Mouse (Mus musculus) limb, embryonic 13.5 days (tissue): ENCODE results near the gene Snai3. TPM values are rescaled to one million over a fixed set of nuclear protein-coding genes. Genes with fewer than 3 reads are reported as not detected.

ENCODE experiments used
- ATAC-seq: fragments of 200-750 bp; cut with Nextera tagmentation; 2 replicates; pipeline ENCODE4 v1.8.0; 2017; ENCODE audit warnings: low read depth, moderate number of reproducible peaks, moderate TSS enrichment; ENCODE audit not compliant: low FRiP score
- H3K27ac ChIP-seq: fragments of 300-500 bp; sonication (generic); 2 replicates; pipeline ENCODE4 v1.5.1; 2015; ENCODE audit warnings: inconsistent platforms, mild to moderate bottlenecking, moderate library complexity
- H3K27me3 ChIP-seq: fragments of 300-500 bp; sonication (generic); 2 replicates; pipeline ENCODE4 v1.6.1; 2015; ENCODE audit warnings: mild to moderate bottlenecking, inconsistent platforms
- H3K36me3 ChIP-seq: fragments of 300-500 bp; sonication (generic); 2 replicates; pipeline ENCODE4 v1.6.1; 2015; ENCODE audit warnings: inconsistent platforms, mild to moderate bottlenecking, moderate library complexity
- H3K4me1 ChIP-seq: fragments of 300-500 bp; sonication (generic); 2 replicates; pipeline ENCODE4 v1.6.1; 2015; ENCODE audit warnings: inconsistent platforms
- H3K4me2 ChIP-seq: fragments of 300-500 bp; sonication (generic); replicated peaks from 2 replicates; pipeline ENCODE4 v1.6.1; 2015; ENCODE audit warnings: inconsistent platforms, mild to moderate bottlenecking, moderate library complexity
- H3K4me3 ChIP-seq: fragments of 300-500 bp; sonication (generic); 2 replicates; pipeline ENCODE4 v1.5.1; 2015; ENCODE audit warnings: moderate library complexity, mild to moderate bottlenecking, inconsistent platforms
- H3K9ac ChIP-seq: fragments of 300-500 bp; sonication (generic); 2 replicates; pipeline ENCODE4 v1.6.1; 2015; ENCODE audit warnings: mild to moderate bottlenecking, inconsistent platforms
- H3K9me3 ChIP-seq: fragments of 300-500 bp; sonication (generic); 2 replicates; pipeline ENCODE4 v1.6.1; 2016; ENCODE audit warnings: inconsistent platforms
- WGBS: fragments of 180-500 bp; shearing (Covaris S2); methylation state at CpG from one replicate; pipeline ENCODE4 v1.1.7; 2015; 5-methylcytosine and 5-hydroxymethylcytosine counted together
- polyA plus RNA-seq: library from polyadenylated mRNA; unstranded; fragments of >200 nt; fragmentation: Nextera tagmentation; extraction: Ambion mirVana; gene quantifications from 2 replicates; pipeline ENCODE4 v1.2.1, GENCODE M21; 2015

The Snai3 gene
- polyA plus RNA-seq, 1 experiment from 2014 or later: 0.97 TPM

GRCm38 (mm10) chr8:122452154-122452553 lies 8.4 kb downstream of the Snai3 start:
- no peak for ATAC-seq
- Histone ChIP-seq H3K9me3 (no peaks in the 10 kb centered on the region), H3K27ac (no peak overlapping the region), H3K36me3 (no peaks in the 10 kb centered on the region), H3K4me2 (no peak overlapping the region), H3K9ac (no peak overlapping the region), H3K4me1 (no peaks in the 10 kb centered on the region), H3K4me3 (no peak overlapping the region), H3K27me3 (peaks cover 11% of the 10 kb centered on the region)
- WGBS: 81% methylated on average over 10 of the region's 10 CpGs

GRCm38 (mm10) chr8:122451161-122451703 lies 9.3 kb downstream of the Snai3 start:
- peaks cover 4% of the 10 kb centered on the region for H3K27me3 ChIP-seq
- ATAC-seq: peak; percentile 34; the same call in 1 of the 2 replicates
- H3K9ac ChIP-seq: no peak overlapping the region
- 65% methylated on average over 7 of the region's 7 CpGs for WGBS
- H3K4me1 ChIP-seq: no peaks in the 10 kb centered on the region
- H3K36me3 ChIP-seq: no peaks in the 10 kb centered on the region
- no peak overlapping the region for H3K4me3 ChIP-seq
- no peak overlapping the region for H3K27ac ChIP-seq
- H3K9me3 ChIP-seq: no peaks in the 10 kb centered on the region
- H3K4me2 ChIP-seq: no peak overlapping the region

- no peaks in the 10 kb centered on the region for H3K27me3 ChIP-seq
- H3K36me3 ChIP-seq: no peaks in the 10 kb centered on the region
- H3K9me3 ChIP-seq: no peaks in the 10 kb centered on the region
- no peak for ATAC-seq
- no peak overlapping the region for H3K4me3 ChIP-seq
- H3K4me1 ChIP-seq: peaks cover 28% of the 10 kb centered on the region
- no peak overlapping the region for H3K27ac ChIP-seq
- no peak overlapping the region for H3K9ac ChIP-seq
- 53% methylated on average over 3 of the region's 3 CpGs for WGBS
- peak overlapping the region; percentile 96 for H3K4me2 ChIP-seq
These were observed 15.3 kb downstream of the Snai3 start for GRCm38 (mm10) chr8:122445203-122445602.

GRCm38 (mm10) chr8:122444058-122444748 lies 16.3 kb downstream of the Snai3 start:
- H3K27ac ChIP-seq: peak overlapping the region; percentile 91
- 13% methylated on average over 19 of the region's 19 CpGs for WGBS
- H3K4me3 ChIP-seq: peak overlapping the region; percentile 71
- no peaks in the 10 kb centered on the region for H3K9me3 ChIP-seq
- H3K36me3 ChIP-seq: peaks cover 8% of the 10 kb centered on the region
- 0 out of 2 replicates have a peak, but pooled peaks have one; percentile 10 for ATAC-seq
- peaks cover 28% of the 10 kb centered on the region for H3K4me1 ChIP-seq
- H3K4me2 ChIP-seq: peak overlapping the region; percentile 96
- no peaks in the 10 kb centered on the region for H3K27me3 ChIP-seq
- peak overlapping the region; percentile 78 for H3K9ac ChIP-seq

- Histone ChIP-seq H3K36me3 (peaks cover 13% of the 10 kb centered on the region), H3K9me3 (no peaks in the 10 kb centered on the region), H3K27ac (peak within 1 kb of the TSS; percentile 91), H3K4me3 (peak within 1 kb of the TSS; percentile 71), H3K4me1 (peaks cover 28% of the 10 kb centered on the region), H3K9ac (peak within 1 kb of the TSS; percentile 78), H3K27me3 (no peaks in the 10 kb centered on the region), H3K4me2 (peak within 1 kb of the TSS; percentile 96)
- ATAC-seq: peak; percentile 99
- WGBS: under 1% methylated on average over 47 of the region's 47 CpGs
These were observed 17.1 kb downstream of the Snai3 start, which contains the start of gene Mvd for GRCm38 (mm10) chr8:122443262-122444006. TSS of gene Mvd (minus strand) at chr8:122443422.

GRCm38 (mm10) chr8:122442781-122443180 lies 17.8 kb downstream of the Snai3 start:
- H3K4me3 ChIP-seq: peak overlapping the region; percentile 71
- peak overlapping the region; percentile 75; the same call in 1 of the 2 replicates for H3K27ac ChIP-seq
- peak overlapping the region; percentile 76 for H3K9ac ChIP-seq
- H3K4me1 ChIP-seq: peaks cover 28% of the 10 kb centered on the region
- WGBS: 1% methylated on average over 12 of the region's 12 CpGs
- peak overlapping the region; percentile 96 for H3K4me2 ChIP-seq
- no peaks in the 10 kb centered on the region for H3K27me3 ChIP-seq
- peaks cover 19% of the 10 kb centered on the region for H3K36me3 ChIP-seq
- no peaks in the 10 kb centered on the region for H3K9me3 ChIP-seq
- 0 out of 2 replicates have a peak, but pooled peaks have one; percentile 1 for ATAC-seq

GRCm38 (mm10) chr8:122442356-122442755 lies 18.2 kb downstream of the Snai3 start:
- H3K36me3 ChIP-seq: peaks cover 24% of the 10 kb centered on the region
- H3K9me3 ChIP-seq: no peaks in the 10 kb centered on the region
- no peak for ATAC-seq
- peaks cover 28% of the 10 kb centered on the region for H3K4me1 ChIP-seq
- no peaks in the 10 kb centered on the region for H3K27me3 ChIP-seq
- 19% methylated on average over 7 of the region's 7 CpGs for WGBS
- H3K9ac ChIP-seq: peak overlapping the region; percentile 76
- H3K4me3 ChIP-seq: peak overlapping the region; percentile 71
- H3K27ac ChIP-seq: peak overlapping the region; percentile 75; the same call in 1 of the 2 replicates
- H3K4me2 ChIP-seq: peak overlapping the region; percentile 96

- no peaks in the 10 kb centered on the region for H3K9me3 ChIP-seq
- ATAC-seq: no peak
- no peak overlapping the region for H3K9ac ChIP-seq
- H3K27me3 ChIP-seq: no peaks in the 10 kb centered on the region
- 100% methylated on average over 1 of the region's 1 CpGs for WGBS
- peaks cover 34% of the 10 kb centered on the region for H3K36me3 ChIP-seq
- H3K4me1 ChIP-seq: peaks cover 28% of the 10 kb centered on the region
- H3K4me2 ChIP-seq: no peak overlapping the region
- H3K27ac ChIP-seq: no peak overlapping the region
- H3K4me3 ChIP-seq: no peak overlapping the region
These were observed 19.2 kb downstream of the Snai3 start for GRCm38 (mm10) chr8:122441326-122441725.

GRCm38 (mm10) chr8:122439336-122439735 lies 21.2 kb downstream of the Snai3 start:
- 0 out of 2 replicates have a peak overlapping the region, but pooled peaks have one; percentile 4 for H3K9ac ChIP-seq
- no peak for ATAC-seq
- no peaks in the 10 kb centered on the region for H3K9me3 ChIP-seq
- H3K36me3 ChIP-seq: peaks cover 54% of the 10 kb centered on the region
- WGBS: 92% methylated on average over 16 of the region's 16 CpGs
- no peak overlapping the region for H3K4me3 ChIP-seq
- peaks cover 14% of the 10 kb centered on the region for H3K4me1 ChIP-seq
- H3K27me3 ChIP-seq: no peaks in the 10 kb centered on the region
- H3K4me2 ChIP-seq: no peak overlapping the region
- H3K27ac ChIP-seq: no peak overlapping the region

- Histone ChIP-seq H3K4me3 (no peak overlapping the region), H3K9me3 (no peaks in the 10 kb centered on the region), H3K4me2 (peak overlapping the region; percentile 11; the same call in 1 of the 2 replicates), H3K36me3 (peaks cover 63% of the 10 kb centered on the region), H3K27ac (peak overlapping the region; percentile 39; the same call in 1 of the 2 replicates), H3K27me3 (no peaks in the 10 kb centered on the region), H3K9ac (no peak overlapping the region), H3K4me1 (peaks cover 17% of the 10 kb centered on the region)
- ATAC-seq: no peak
- whole genome bisulfite sequencing: 87% methylated on average over 13 of the region's 13 CpGs
These were observed 22.7 kb downstream of the Snai3 start for GRCm38 (mm10) chr8:122437708-122438331.

- ATAC-seq: no peak
- no peaks in the 10 kb centered on the region for H3K27me3 ChIP-seq
- no peak overlapping the region for H3K27ac ChIP-seq
- H3K9ac ChIP-seq: no peak overlapping the region
- WGBS: 88% methylated on average over 20 of the region's 20 CpGs
- peaks cover 17% of the 10 kb centered on the region for H3K4me1 ChIP-seq
- no peaks in the 10 kb centered on the region for H3K9me3 ChIP-seq
- H3K4me2 ChIP-seq: no peak overlapping the region
- H3K36me3 ChIP-seq: peaks cover 63% of the 10 kb centered on the region
- no peak overlapping the region for H3K4me3 ChIP-seq
These were observed 23.9 kb downstream of the Snai3 start for GRCm38 (mm10) chr8:122436586-122437125.
